Mouse (Mus musculus) CH12.LX (cell line): ENCODE results near the gene Rbm18.

Source experiments
- CTCF ChIP-seq, 2 experiments: IDR thresholded peaks in 1 of 2; conservative IDR thresholded peaks in 1 of 2; 2 replicates each; pipeline ENCODE4 v1.5.1; 2011 to 2012; ENCODE audit warnings: low read depth in 2 of 2, low read length in 2 of 2, improper control_type of control experiment in 1 of 2, inconsistent platforms in 1 of 2, mild to moderate bottlenecking in 1 of 2, moderate library complexity in 1 of 2
- EP300 ChIP-seq: IDR thresholded peaks from 2 replicates; pipeline ENCODE4 v1.6.1; 2011; ENCODE audit warnings: low read length, improper control_type of control experiment
- HCFC1 ChIP-seq: IDR thresholded peaks from 2 replicates; pipeline ENCODE4 v1.6.1; 2012; ENCODE audit warnings: low read depth, mild to moderate bottlenecking, inconsistent platforms, low read length, improper control_type of control experiment
- MXI1 ChIP-seq: IDR thresholded peaks from 2 replicates; pipeline ENCODE4 v1.6.1; 2011; ENCODE audit warnings: mild to moderate bottlenecking, low read depth, low read length, improper control_type of control experiment
- MYC ChIP-seq: IDR thresholded peaks from 2 replicates; pipeline ENCODE4 v1.6.1; 2011; ENCODE audit warnings: low read depth, mild to moderate bottlenecking, improper control_type of control experiment, low read length
- POLR2A ChIP-seq: IDR thresholded peaks from 2 replicates; pipeline ENCODE4 v1.6.1; 2011; ENCODE audit warnings: low read depth, mild to moderate bottlenecking, improper control_type of control experiment, low read length
- USF2 ChIP-seq: conservative IDR thresholded peaks from 2 replicates; pipeline ENCODE4 v1.6.1; 2011; ENCODE audit warnings: low read depth, low read length, improper control_type of control experiment

GRCm38 (mm10) chr2:36167990-36168618 lies 31.5 kb upstream of the Rbm18 start:
- no peak for TF ChIP-seq MXI1
- TF ChIP-seq USF2: no peak
- no peak for TF ChIP-seq EP300
- no peak for TF ChIP-seq HCFC1
- no peak for TF ChIP-seq POLR2A
- TF ChIP-seq CTCF (conservative IDR thresholded peaks at IDR 0.05 in 1 of 2, IDR thresholded peaks at IDR 0.05 in 1 of 2; ENCODE audit: low read depth in 2 of 2, low read length in 2 of 2): no peak
- TF ChIP-seq MYC: no peak
